Mouse (Mus musculus) liver, embryonic 14.5 days (tissue): ENCODE results near the gene Tll1.

Source experiments
- CTCF ChIP-seq: IDR thresholded peaks from 2 replicates; pipeline ENCODE4 v1.5.1; 2016; ENCODE audit warnings: antibody characterized with exemption, low read depth, control low read depth
- EP300 ChIP-seq: IDR thresholded peaks from 2 replicates; pipeline ENCODE4 v1.6.1; 2016; ENCODE audit warnings: antibody characterized with exemption, low read depth

- TF ChIP-seq EP300 (no peak), CTCF (no peak)
Observed at GRCm38 (mm10) chr8:64187881-64188280, 18.2 kb downstream of the Tll1 start.
